Mouse (Mus musculus) neural tube, embryonic 12.5 days (tissue): ENCODE measurements around the gene Tmem169. TPM values are rescaled to one million over a fixed set of nuclear protein-coding genes. Genes with fewer than 3 reads are reported as not detected.

Experiments used
- ATAC-seq: fragments of 200-750 bp; cut with Nextera tagmentation; 2 replicates; pipeline ENCODE4 v1.8.0; 2017; ENCODE audit warnings: low read depth, mild to moderate bottlenecking, moderate TSS enrichment, moderate library complexity; ENCODE audit not compliant: low FRiP score
- H3K27ac ChIP-seq: fragments of 300-500 bp; sonication (generic); 2 replicates; pipeline ENCODE4 v1.5.1; 2016
- H3K27me3 ChIP-seq: fragments of 300-500 bp; sonication (generic); replicated peaks from 2 replicates; pipeline ENCODE4 v1.6.1; 2016; ENCODE audit warnings: mild to moderate bottlenecking
- H3K36me3 ChIP-seq: fragments of 300-500 bp; sonication (generic); 2 replicates; pipeline ENCODE4 v1.6.1; 2016; ENCODE audit warnings: mild to moderate bottlenecking
- H3K4me1 ChIP-seq: fragments of 300-500 bp; sonication (generic); 2 replicates; pipeline ENCODE4 v1.6.1; 2016
- H3K4me2 ChIP-seq: fragments of 300-500 bp; sonication (generic); replicated peaks from 2 replicates; pipeline ENCODE4 v1.6.1; 2016; ENCODE audit warnings: mild to moderate bottlenecking
- H3K4me3 ChIP-seq: fragments of 300-500 bp; sonication (generic); 2 replicates; pipeline ENCODE4 v1.5.1; 2016
- H3K9ac ChIP-seq: fragments of 300-500 bp; sonication (generic); 2 replicates; pipeline ENCODE4 v1.6.1; 2016; ENCODE audit warnings: mild to moderate bottlenecking
- H3K9me3 ChIP-seq: fragments of 300-500 bp; sonication (generic); 2 replicates; pipeline ENCODE4 v1.6.1; 2016; ENCODE audit warnings: mild to moderate bottlenecking
- WGBS: fragments of 180-500 bp; shearing (Covaris S2); methylation state at CpG from one replicate; pipeline ENCODE4 v1.1.7; 2016; 5-methylcytosine and 5-hydroxymethylcytosine counted together
- polyA plus RNA-seq: library from polyadenylated mRNA; unstranded; fragments of >200 nt; fragmentation: Nextera tagmentation; extraction: Ambion mirVana; gene quantifications from 2 replicates; pipeline ENCODE4 v1.2.1, GENCODE M21; 2016

The Tmem169 gene
- polyA plus RNA-seq, 1 experiment from 2014 or later, result 30.2 TPM

GRCm38 (mm10) chr1:72253881-72254491 lies 30.2 kb upstream of the Tmem169 start:
- WGBS, result 46% methylated on average over 11 of the region's 11 CpGs
- Histone ChIP-seq H3K36me3 (no peaks in the 10 kb centered on the region), H3K4me2 (peak overlapping the region; percentile 62), H3K4me1 (0 out of 2 replicates have a peak, but pooled peaks cover 21% of the 10 kb centered on the region), H3K27me3 (no peaks in the 10 kb centered on the region), H3K9ac (no peak overlapping the region), H3K4me3 (peak overlapping the region; percentile 37), H3K9me3 (no peaks in the 10 kb centered on the region), H3K27ac (no peak overlapping the region)
- no peak for ATAC-seq

- H3K4me3 ChIP-seq, result peak overlapping the region; percentile 37
- peak overlapping the region; percentile 72; the same call in 1 of the 2 replicates for H3K27ac ChIP-seq
- ATAC-seq, result peak; percentile 92
- 2% methylated on average over 35 of the region's 35 CpGs for WGBS
- no peaks in the 10 kb centered on the region for H3K27me3 ChIP-seq
- H3K36me3 ChIP-seq, result no peaks in the 10 kb centered on the region
- peak overlapping the region; percentile 62 for H3K4me2 ChIP-seq
- peak overlapping the region; percentile 56 for H3K9ac ChIP-seq
- peaks cover 21% of the 10 kb centered on the region; the same call in 1 of the 2 replicates for H3K4me1 ChIP-seq
- no peaks in the 10 kb centered on the region for H3K9me3 ChIP-seq
Observed at GRCm38 (mm10) chr1:72254545-72255061, 29.6 kb upstream of the Tmem169 start.

- peak overlapping the region; percentile 37 for H3K4me3 ChIP-seq
- ATAC-seq, result peak; percentile 87
- no peaks in the 10 kb centered on the region for H3K36me3 ChIP-seq
- H3K9ac ChIP-seq, result peak overlapping the region; percentile 56
- no peaks in the 10 kb centered on the region for H3K9me3 ChIP-seq
- H3K27ac ChIP-seq, result peak overlapping the region; percentile 75
- WGBS, result 7% methylated on average over 15 of the region's 15 CpGs
- peak overlapping the region; percentile 62 for H3K4me2 ChIP-seq
- H3K27me3 ChIP-seq, result no peaks in the 10 kb centered on the region
- peaks cover 21% of the 10 kb centered on the region; the same call in 1 of the 2 replicates for H3K4me1 ChIP-seq
Observed at GRCm38 (mm10) chr1:72255062-72255853, 28.9 kb upstream of the Tmem169 start.

GRCm38 (mm10) chr1:72255854-72256175 lies 28.4 kb upstream of the Tmem169 start:
- Histone ChIP-seq H3K9ac (0 out of 2 replicates have a peak overlapping the region, but pooled peaks have one; percentile 42), H3K4me1 (peaks cover 21% of the 10 kb centered on the region; the same call in 1 of the 2 replicates), H3K36me3 (no peaks in the 10 kb centered on the region), H3K27me3 (no peaks in the 10 kb centered on the region), H3K4me2 (peak overlapping the region; percentile 62), H3K27ac (0 out of 2 replicates have a peak overlapping the region, but pooled peaks have one; percentile 75), H3K4me3 (peak overlapping the region; percentile 37; the same call in 1 of the 2 replicates), H3K9me3 (no peaks in the 10 kb centered on the region)
- ATAC-seq, result no peak
- WGBS, result 38% methylated on average over 11 of the region's 11 CpGs

GRCm38 (mm10) chr1:72256381-72257256 lies 27.6 kb upstream of the Tmem169 start:
- no peak overlapping the region for H3K4me3 ChIP-seq
- no peaks in the 10 kb centered on the region for H3K27me3 ChIP-seq
- H3K36me3 ChIP-seq, result no peaks in the 10 kb centered on the region
- peak overlapping the region; percentile 62 for H3K4me2 ChIP-seq
- no peak for ATAC-seq
- no peaks in the 10 kb centered on the region for H3K9me3 ChIP-seq
- peaks cover 21% of the 10 kb centered on the region; the same call in 1 of the 2 replicates for H3K4me1 ChIP-seq
- H3K9ac ChIP-seq, result no peak overlapping the region
- no peak overlapping the region for H3K27ac ChIP-seq
- WGBS, result 86% methylated on average over 9 of the region's 9 CpGs

GRCm38 (mm10) chr1:72263099-72263498 lies 21.1 kb upstream of the Tmem169 start:
- WGBS, result 92% methylated on average over 3 of the region's 3 CpGs
- Histone ChIP-seq H3K9me3 (no peaks in the 10 kb centered on the region), H3K4me1 (no peaks in the 10 kb centered on the region; the same call in 1 of the 2 replicates), H3K36me3 (peaks cover 7% of the 10 kb centered on the region; the same call in 1 of the 2 replicates), H3K27ac (no peak overlapping the region), H3K4me3 (no peak overlapping the region), H3K4me2 (no peak overlapping the region), H3K27me3 (no peaks in the 10 kb centered on the region), H3K9ac (no peak overlapping the region)
- ATAC-seq, result no peak

GRCm38 (mm10) chr1:72278085-72278484 lies 6.1 kb upstream of the Tmem169 start:
- Histone ChIP-seq H3K27me3 (no peaks in the 10 kb centered on the region), H3K4me3 (no peak overlapping the region), H3K9ac (no peak overlapping the region), H3K9me3 (no peaks in the 10 kb centered on the region), H3K4me1 (no peaks in the 10 kb centered on the region), H3K27ac (no peak overlapping the region), H3K4me2 (no peak overlapping the region), H3K36me3 (peaks cover 4% of the 10 kb centered on the region; the same call in 1 of the 2 replicates)
- 94% methylated on average over 3 of the region's 3 CpGs for WGBS
- ATAC-seq, result no peak

- Histone ChIP-seq H3K4me2 (no peak overlapping the region), H3K27me3 (no peaks in the 10 kb centered on the region), H3K36me3 (no peaks in the 10 kb centered on the region), H3K27ac (no peak overlapping the region), H3K9me3 (no peaks in the 10 kb centered on the region), H3K4me3 (no peak overlapping the region), H3K9ac (no peak overlapping the region), H3K4me1 (peaks cover 21% of the 10 kb centered on the region)
- no peak for ATAC-seq
- 73% methylated on average over 1 of the region's 1 CpGs for WGBS
Observed at GRCm38 (mm10) chr1:72282604-72283003, 1.6 kb upstream of the Tmem169 start.

- ATAC-seq, result peak; percentile 61
- WGBS, result 6% methylated on average over 5 of the region's 5 CpGs
Observed at GRCm38 (mm10) chr1:72284539-72284938, 370 bp downstream of the Tmem169 start.

GRCm38 (mm10) chr1:72286904-72287303 lies 2.7 kb downstream of the Tmem169 start:
- Histone ChIP-seq H3K9ac (0 out of 2 replicates have a peak overlapping the region, but pooled peaks have one; percentile 13), H3K36me3 (no peaks in the 10 kb centered on the region), H3K27me3 (no peaks in the 10 kb centered on the region), H3K9me3 (no peaks in the 10 kb centered on the region), H3K4me3 (no peak overlapping the region), H3K4me1 (peaks cover 21% of the 10 kb centered on the region), H3K27ac (peak overlapping the region; percentile 70; the same call in 1 of the 2 replicates), H3K4me2 (peak overlapping the region; percentile 89)
- WGBS, result 21% methylated on average over 5 of the region's 5 CpGs
- peak; percentile 52 for ATAC-seq

More at GRCm38 (mm10) chr1:72284539-72284938, 370 bp downstream of the Tmem169 start:
- Histone ChIP-seq H3K9me3 (no peaks in the 10 kb centered on the region), H3K27me3 (no peaks in the 10 kb centered on the region), H3K4me1 (peaks cover 21% of the 10 kb centered on the region), H3K36me3 (no peaks in the 10 kb centered on the region), H3K4me2 (peak overlapping the region; percentile 89), H3K4me3 (peak overlapping the region; percentile 49), H3K9ac (peak overlapping the region; percentile 60), H3K27ac (no peak overlapping the region)

- Histone ChIP-seq H3K9me3 (no peaks in the 10 kb centered on the region), H3K9ac (no peak overlapping the region), H3K27ac (no peak overlapping the region), H3K27me3 (no peaks in the 10 kb centered on the region), H3K4me3 (no peak overlapping the region), H3K4me1 (peaks cover 21% of the 10 kb centered on the region), H3K36me3 (no peaks in the 10 kb centered on the region), H3K4me2 (no peak overlapping the region)
- no peak for ATAC-seq
- 92% methylated on average over 4 of the region's 4 CpGs for WGBS
Observed at GRCm38 (mm10) chr1:72287893-72288292, 3.7 kb downstream of the Tmem169 start.
